Mouse (Mus musculus) kidney, adult 2 months (tissue): ENCODE measurements at regions not wholly inside any gene's neighbourhood (a gene's known extent, or its start where the extent isn't known, plus 50 kb on each side); places are given as distances from the start of the nearest gene placed in this dataset.

ENCODE experiments used
- CTCF ChIP-seq: fragments of 200-500 bp; conservative IDR thresholded peaks from 2 replicates; pipeline ENCODE4 v1.5.1; 2011; ENCODE audit warnings: low read depth, mild to moderate bottlenecking, control low read depth, low read length, moderate library complexity, mixed read lengths; ENCODE audit not compliant: insufficient read depth, insufficient read length
- POLR2A ChIP-seq: fragments of 200-500 bp; IDR thresholded peaks from one replicate; pipeline ENCODE4 v1.6.1; 2011; ENCODE audit warnings: low read depth, low read length, control low read depth

GRCm38 (mm10) chr2:53715017-53715416 lies 370.3 kb downstream of the Rprm start:
- TF ChIP-seq POLR2A (no peak), CTCF (no peak)
